Mouse (Mus musculus) embryonic facial prominence, embryonic 15.5 days (tissue): ENCODE measurements at regions not wholly inside any gene's neighbourhood (a gene's known extent, or its start where the extent isn't known, plus 50 kb on each side); places are given as distances from the start of the nearest gene placed in this dataset.
A peak's percentile ranks its signal among the peaks of the same experiment; 100 is the strongest.

Source experiments
- ATAC-seq: fragments of 200-750 bp; cut with Nextera tagmentation; 2 replicates; pipeline ENCODE4 v1.8.0; 2017; ENCODE audit warnings: low read depth, moderate TSS enrichment; ENCODE audit not compliant: insufficient number of reproducible peaks, low FRiP score, low TSS enrichment
- H3K27ac ChIP-seq: fragments of 300-500 bp; sonication (generic); replicated peaks from 2 replicates; pipeline ENCODE4 v1.5.1; 2015; ENCODE audit warnings: mild to moderate bottlenecking, inconsistent platforms
- H3K27me3 ChIP-seq: fragments of 300-500 bp; sonication (generic); 2 replicates; pipeline ENCODE4 v1.6.1; 2015; ENCODE audit warnings: inconsistent platforms
- H3K36me3 ChIP-seq: fragments of 300-500 bp; sonication (generic); 2 replicates; pipeline ENCODE4 v1.6.1; 2015; ENCODE audit warnings: mild to moderate bottlenecking, inconsistent platforms
- H3K4me1 ChIP-seq: fragments of 300-500 bp; sonication (generic); 2 replicates; pipeline ENCODE4 v1.6.1; 2015; ENCODE audit warnings: inconsistent platforms
- H3K4me2 ChIP-seq: fragments of 300-500 bp; sonication (generic); replicated peaks from 2 replicates; pipeline ENCODE4 v1.6.1; 2015; ENCODE audit warnings: mild to moderate bottlenecking, inconsistent platforms
- H3K4me3 ChIP-seq: fragments of 300-500 bp; sonication (generic); replicated peaks from 2 replicates; pipeline ENCODE4 v1.5.1; 2015; ENCODE audit warnings: mild to moderate bottlenecking, inconsistent platforms
- H3K9ac ChIP-seq: fragments of 300-500 bp; sonication (generic); 2 replicates; pipeline ENCODE4 v1.6.1; 2015; ENCODE audit warnings: inconsistent platforms
- H3K9me3 ChIP-seq: fragments of 300-500 bp; sonication (generic); replicated peaks from 2 replicates; pipeline ENCODE4 v1.6.1; 2016; ENCODE audit warnings: inconsistent platforms
- WGBS: fragments of 180-500 bp; shearing (Covaris S2); methylation state at CpG from one replicate; pipeline ENCODE4 v1.1.7; 2015; 5-methylcytosine and 5-hydroxymethylcytosine counted together

DNA sequence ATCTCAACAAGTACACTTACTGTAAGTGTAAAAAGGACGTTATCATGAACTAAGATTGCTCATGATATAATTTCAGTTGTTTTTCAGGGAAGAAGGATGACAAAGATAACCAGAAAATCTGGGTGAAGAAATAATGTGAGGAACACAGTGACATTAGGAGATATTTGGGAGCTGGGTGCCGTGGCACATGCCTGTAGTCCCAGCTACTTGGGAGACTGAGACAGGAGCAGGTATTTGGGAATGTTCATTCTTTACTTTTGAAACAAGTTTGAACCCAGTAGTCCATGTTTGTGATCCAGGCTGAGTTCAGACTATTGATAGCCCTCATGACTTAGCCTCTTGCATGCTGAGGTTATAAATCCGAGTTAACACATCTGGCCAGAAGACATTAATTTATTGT, 528.2 kb upstream of the Intu start:
- H3K36me3 ChIP-seq = no peaks in the 10 kb centered on the region
- H3K4me1 ChIP-seq = no peaks in the 10 kb centered on the region
- WGBS = 78% methylated on average over 3 of the region's 3 CpGs
- H3K27ac ChIP-seq = no peak overlapping the region
- H3K4me2 ChIP-seq = no peak overlapping the region
- H3K27me3 ChIP-seq = no peaks in the 10 kb centered on the region
- no peak overlapping the region for H3K4me3 ChIP-seq
- no peak for ATAC-seq
- H3K9me3 ChIP-seq = no peaks in the 10 kb centered on the region
- no peak overlapping the region for H3K9ac ChIP-seq

DNA sequence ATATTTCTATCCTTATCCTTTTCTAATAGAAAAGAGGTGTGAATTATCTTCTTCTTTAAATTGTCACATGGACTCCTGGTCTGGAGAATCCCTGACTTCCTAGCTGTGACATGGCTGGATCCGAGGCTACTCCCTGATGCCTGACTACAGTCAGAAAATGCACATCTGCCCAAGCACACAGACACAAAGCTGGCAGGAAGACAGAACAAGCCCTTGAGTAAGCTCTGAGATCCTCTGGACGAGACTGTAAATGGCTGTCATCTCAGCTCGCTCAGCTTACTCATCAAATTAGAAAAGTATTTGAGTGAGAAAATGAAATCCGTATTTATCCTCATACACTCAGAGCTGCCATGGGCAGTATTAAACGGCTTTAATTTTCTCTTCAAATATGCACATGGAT, 521.0 kb upstream of the Intu start:
- no peaks in the 10 kb centered on the region for H3K4me1 ChIP-seq
- 46% methylated on average over 5 of the region's 5 CpGs for WGBS
- H3K4me3 ChIP-seq = no peak overlapping the region
- H3K36me3 ChIP-seq = no peaks in the 10 kb centered on the region
- no peak overlapping the region for H3K9ac ChIP-seq
- H3K4me2 ChIP-seq = no peak overlapping the region
- no peaks in the 10 kb centered on the region for H3K27me3 ChIP-seq
- H3K9me3 ChIP-seq = no peaks in the 10 kb centered on the region
- H3K27ac ChIP-seq = no peak overlapping the region
- no peak for ATAC-seq

GRCm38 (mm10) chr3:40021682-40022081, 509.4 kb upstream of the Intu start:
- WGBS = 14% methylated on average over 2 of the region's 2 CpGs
- H3K27me3 ChIP-seq = no peaks in the 10 kb centered on the region
- no peak overlapping the region for H3K9ac ChIP-seq
- ATAC-seq = no peak; the same call in 1 of the 2 replicates
- H3K4me2 ChIP-seq = peak overlapping the region; percentile 19; the same call in 1 of the 2 replicates
- peaks cover 9% of the 10 kb centered on the region; the same call in 1 of the 2 replicates for H3K4me1 ChIP-seq
- no peaks in the 10 kb centered on the region for H3K9me3 ChIP-seq
- H3K36me3 ChIP-seq = no peaks in the 10 kb centered on the region
- H3K27ac ChIP-seq = peak overlapping the region; percentile 89
- no peak overlapping the region for H3K4me3 ChIP-seq

DNA sequence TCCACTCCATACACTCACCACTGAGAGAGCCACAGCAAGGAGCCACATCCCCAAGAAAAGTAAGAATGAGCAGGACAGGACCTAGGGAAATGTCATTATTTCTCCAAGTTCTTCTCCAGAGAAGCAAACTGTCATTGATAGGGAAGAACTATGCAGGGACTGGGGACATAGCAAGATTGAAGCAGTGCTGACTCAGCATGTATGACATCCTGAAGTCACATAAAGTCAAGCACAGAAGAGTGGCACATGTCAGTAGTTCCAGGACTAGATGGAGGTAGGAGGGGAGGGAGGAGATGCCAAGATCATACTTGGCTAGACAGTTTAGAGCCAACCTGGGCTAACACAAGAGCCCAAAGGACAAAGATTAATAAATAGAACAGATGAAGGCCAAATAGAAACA, 503.4 kb upstream of the Intu start:
- no peak for ATAC-seq
- no peaks in the 10 kb centered on the region for H3K27me3 ChIP-seq
- H3K9ac ChIP-seq = no peak overlapping the region
- H3K9me3 ChIP-seq = no peaks in the 10 kb centered on the region
- no peak overlapping the region for H3K4me3 ChIP-seq
- no peaks in the 10 kb centered on the region for H3K36me3 ChIP-seq
- no peak overlapping the region for H3K4me2 ChIP-seq
- H3K4me1 ChIP-seq = no peaks in the 10 kb centered on the region
- no peak overlapping the region for H3K27ac ChIP-seq

GRCm38 (mm10) chr3:40036177-40036576, 494.9 kb upstream of the Intu start:
- Histone ChIP-seq H3K9ac (no peak overlapping the region), H3K27me3 (no peaks in the 10 kb centered on the region), H3K4me3 (no peak overlapping the region), H3K36me3 (no peaks in the 10 kb centered on the region), H3K9me3 (no peaks in the 10 kb centered on the region), H3K4me2 (no peak overlapping the region), H3K4me1 (no peaks in the 10 kb centered on the region), H3K27ac (no peak overlapping the region)
- ATAC-seq = no peak
- 46% methylated on average over 2 of the region's 2 CpGs for WGBS

- no peak for ATAC-seq
- Histone ChIP-seq H3K27ac (no peak overlapping the region), H3K9ac (no peak overlapping the region), H3K36me3 (no peaks in the 10 kb centered on the region), H3K4me3 (no peak overlapping the region), H3K4me2 (no peak overlapping the region), H3K9me3 (no peaks in the 10 kb centered on the region), H3K4me1 (peaks cover 5% of the 10 kb centered on the region; the same call in 1 of the 2 replicates), H3K27me3 (no peaks in the 10 kb centered on the region)
- WGBS = 34% methylated on average over 4 of the region's 4 CpGs
Measured at GRCm38 (mm10) chr3:40049721-40050120, 481.4 kb upstream of the Intu start.

- Histone ChIP-seq H3K36me3 (no peaks in the 10 kb centered on the region), H3K27me3 (no peaks in the 10 kb centered on the region), H3K9ac (no peak overlapping the region), H3K27ac (peak overlapping the region; percentile 82; the same call in 1 of the 2 replicates), H3K4me2 (no peak overlapping the region), H3K9me3 (no peaks in the 10 kb centered on the region), H3K4me3 (no peak overlapping the region), H3K4me1 (0 out of 2 replicates have a peak, but pooled peaks cover 4% of the 10 kb centered on the region)
- no peak for ATAC-seq
- WGBS = 51% methylated on average over 5 of the region's 5 CpGs
Measured at GRCm38 (mm10) chr3:40058281-40058680, 472.8 kb upstream of the Intu start.

DNA sequence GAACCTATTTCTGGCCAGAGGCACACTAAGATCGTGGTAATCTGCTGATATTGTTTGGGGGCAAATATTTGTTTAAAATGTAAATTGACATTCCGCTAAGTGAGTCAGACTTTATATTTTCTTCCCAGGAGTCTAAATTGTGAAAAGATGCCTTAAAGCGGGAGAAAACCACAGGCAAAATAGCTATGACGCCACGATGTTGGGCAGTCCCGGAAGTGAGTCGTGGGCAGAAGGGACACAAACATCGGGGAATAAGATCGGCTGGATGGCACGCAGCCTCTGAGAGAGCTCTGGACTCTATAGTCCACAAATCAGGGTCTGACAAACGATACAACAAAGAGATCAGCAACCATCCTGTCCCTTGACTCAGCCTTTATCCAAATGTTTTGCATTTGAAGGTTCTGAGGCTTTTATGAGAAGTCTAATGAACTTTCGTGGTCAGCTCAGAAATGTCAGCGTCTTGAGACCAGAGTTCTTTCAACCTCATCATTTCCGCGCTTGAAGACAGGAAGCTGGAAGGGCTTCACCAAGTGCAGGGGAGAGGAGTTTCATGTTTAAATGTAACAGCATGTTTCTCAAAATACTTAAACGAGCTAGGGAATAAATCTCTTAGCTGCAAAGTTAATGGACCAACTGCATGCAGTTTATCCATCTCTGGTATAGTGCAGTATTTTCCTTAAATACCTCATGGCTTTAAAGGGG, 472.2 kb upstream of the Intu start:
- WGBS = 45% methylated on average over 16 of the region's 16 CpGs
- H3K4me3 ChIP-seq = 0 out of 2 replicates have a peak overlapping the region, but pooled peaks have one; percentile 9
- H3K4me2 ChIP-seq = peak overlapping the region; percentile 24
- no peak overlapping the region for H3K9ac ChIP-seq
- 0 out of 2 replicates have a peak, but pooled peaks cover 4% of the 10 kb centered on the region for H3K4me1 ChIP-seq
- no peaks in the 10 kb centered on the region for H3K9me3 ChIP-seq
- H3K27ac ChIP-seq = peak overlapping the region; percentile 82
- H3K36me3 ChIP-seq = no peaks in the 10 kb centered on the region
- no peak for ATAC-seq
- H3K27me3 ChIP-seq = no peaks in the 10 kb centered on the region

DNA sequence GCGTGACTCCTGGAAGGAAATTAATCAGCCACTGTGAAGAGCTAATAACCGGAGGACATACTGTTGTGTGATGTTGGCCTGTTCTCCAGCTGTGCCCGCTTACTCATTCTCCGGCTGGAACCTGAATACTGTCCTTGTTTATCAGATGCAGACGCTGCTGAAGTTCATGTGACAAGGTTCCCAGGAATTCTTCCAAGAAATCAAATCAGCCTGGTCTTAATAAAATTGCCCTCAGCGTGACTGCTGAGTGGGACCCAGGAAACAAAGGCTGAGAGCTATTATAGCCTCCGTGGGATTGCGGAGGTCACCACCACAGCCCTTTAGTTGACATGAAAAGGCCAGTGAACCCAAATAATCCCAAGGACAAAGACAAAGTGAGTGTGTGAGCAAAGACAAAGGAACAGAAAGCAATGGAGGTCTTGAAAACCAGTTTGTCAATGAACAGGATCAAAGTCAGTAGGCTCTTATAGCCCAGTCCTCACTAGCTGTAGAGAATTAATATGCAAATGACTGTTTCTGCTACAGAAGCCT, 460.9 kb upstream of the Intu start:
- no peak overlapping the region for H3K4me2 ChIP-seq
- 0 out of 2 replicates have a peak overlapping the region, but pooled peaks have one; percentile 17 for H3K27ac ChIP-seq
- H3K36me3 ChIP-seq = no peaks in the 10 kb centered on the region
- no peak overlapping the region for H3K9ac ChIP-seq
- no peaks in the 10 kb centered on the region for H3K9me3 ChIP-seq
- no peak for ATAC-seq
- H3K4me1 ChIP-seq = 0 out of 2 replicates have a peak, but pooled peaks cover 3% of the 10 kb centered on the region
- no peak overlapping the region for H3K4me3 ChIP-seq
- WGBS = 36% methylated on average over 8 of the region's 8 CpGs
- no peaks in the 10 kb centered on the region for H3K27me3 ChIP-seq

DNA sequence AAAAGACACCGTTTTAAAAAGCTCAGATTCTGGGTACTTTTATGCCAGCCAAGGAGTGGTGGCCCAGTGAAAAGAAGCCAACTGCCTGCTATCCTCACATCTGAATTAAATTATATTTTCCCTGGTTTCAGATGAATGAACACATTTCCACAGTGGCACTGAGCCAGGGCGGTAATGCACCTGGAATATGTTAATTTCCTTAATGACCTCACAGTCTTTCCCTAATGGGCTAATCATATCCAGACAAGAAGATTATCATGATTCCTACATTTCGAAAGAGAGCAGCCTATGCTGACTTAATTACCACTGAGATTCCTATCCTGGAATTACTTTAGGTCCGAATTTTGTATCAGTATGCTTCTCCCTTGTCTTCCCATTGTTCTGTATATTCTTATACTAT, 454.3 kb upstream of the Intu start:
- 28% methylated on average over 4 of the region's 4 CpGs for WGBS
- no peak for ATAC-seq
- H3K27ac ChIP-seq = peak overlapping the region; percentile 55; the same call in 1 of the 2 replicates

GRCm38 (mm10) chr3:40085116-40085515, 446.0 kb upstream of the Intu start:
- 62% methylated on average over 2 of the region's 2 CpGs for WGBS
- peaks cover 6% of the 10 kb centered on the region; the same call in 1 of the 2 replicates for H3K4me1 ChIP-seq
- no peaks in the 10 kb centered on the region for H3K27me3 ChIP-seq

More for the DNA sequence above, 454.3 kb upstream of the Intu start:
- Histone ChIP-seq H3K9ac (no peak overlapping the region), H3K27me3 (no peaks in the 10 kb centered on the region), H3K9me3 (no peaks in the 10 kb centered on the region), H3K36me3 (no peaks in the 10 kb centered on the region), H3K4me3 (no peak overlapping the region), H3K4me1 (peaks cover 13% of the 10 kb centered on the region), H3K4me2 (no peak overlapping the region)

More at GRCm38 (mm10) chr3:40085116-40085515, 446.0 kb upstream of the Intu start:
- Histone ChIP-seq H3K27ac (no peak overlapping the region), H3K4me3 (no peak overlapping the region), H3K9ac (no peak overlapping the region), H3K36me3 (no peaks in the 10 kb centered on the region), H3K4me2 (no peak overlapping the region), H3K9me3 (no peaks in the 10 kb centered on the region)
- ATAC-seq = no peak
